Mouse (Mus musculus): ENCODE data around the gene Card11. TPM values are rescaled to one million over a fixed set of nuclear protein-coding genes. Genes with fewer than 3 reads are reported as not detected.

Gene Card11
- polyA plus RNA-seq, 1 experiment from 2014 or later: 0.30 TPM

- Histone ChIP-seq H3K9ac (peak overlapping the region; percentile 86), H3K4me3 (replicated peaks) (peak overlapping the region; percentile 76), H3K27ac (peak overlapping the region; percentile 81), H3K4me1 (peaks cover 37% of the 10 kb centered on the region), H3K4me2 (peak overlapping the region; percentile 93), H3K27me3 (no peaks in the 10 kb centered on the region), H3K9me3 (replicated peaks) (no peaks in the 10 kb centered on the region), H3K36me3 (no peaks in the 10 kb centered on the region)
- ATAC-seq (replicated peaks; ENCODE audit: low FRiP score): no peak; the same call in 1 of the 2 replicates
- under 1% methylated on average over 43 of the region's 58 CpGs for WGBS
Observed at GRCm38 (mm10) chr5:140829911-140830294, 170.5 kb downstream of the Card11 start.

DNA sequence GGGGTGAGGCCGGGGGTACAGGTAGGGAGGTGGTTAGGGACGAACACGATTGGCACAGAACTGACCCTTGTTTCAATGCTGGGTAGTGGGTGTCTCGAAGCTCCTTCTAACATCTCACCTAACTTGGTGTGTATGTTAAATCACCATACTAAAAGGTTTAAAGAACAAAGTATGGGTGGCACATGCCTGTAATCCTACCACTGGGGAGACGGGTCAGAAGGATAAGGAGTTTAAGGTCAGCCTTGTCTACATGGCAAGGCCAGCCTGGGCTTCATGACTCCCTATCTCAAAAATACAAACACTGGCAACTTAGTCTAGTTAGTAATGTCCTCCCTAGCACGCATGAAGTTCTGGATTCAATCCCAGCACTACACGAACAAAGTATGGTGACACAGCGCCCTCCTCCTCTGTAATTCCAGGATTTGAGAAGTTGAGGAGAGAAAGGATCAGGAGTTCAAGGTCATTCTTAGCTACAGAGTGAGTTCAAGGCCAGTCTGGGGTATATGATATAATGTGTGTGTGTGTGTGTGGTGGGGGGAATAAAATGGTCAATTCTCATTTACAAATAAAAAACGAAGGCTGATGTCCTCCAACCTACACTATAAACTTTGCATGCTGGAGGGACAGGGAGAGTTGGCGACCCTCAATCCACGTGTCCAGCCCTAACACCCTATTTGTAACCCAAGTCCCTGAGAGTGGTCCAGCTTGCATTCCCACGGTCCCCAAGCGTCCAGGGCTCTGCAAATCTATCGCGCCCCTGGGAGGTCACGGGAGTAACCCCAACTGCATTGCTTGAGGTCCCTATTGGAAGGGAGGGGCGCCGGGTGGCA, 171.1 kb downstream of the Card11 start:
- 33% methylated on average over 18 of the region's 18 CpGs for WGBS
- H3K4me2 ChIP-seq: peak overlapping the region; percentile 93
- H3K36me3 ChIP-seq: no peaks in the 10 kb centered on the region; the same call in 1 of the 2 replicates
- no peaks in the 10 kb centered on the region for H3K27me3 ChIP-seq
- peak overlapping the region; percentile 76 for H3K4me3 ChIP-seq (replicated peaks)
- H3K9ac ChIP-seq: peak overlapping the region; percentile 86
- ATAC-seq (replicated peaks; ENCODE audit: low FRiP score): 0 out of 2 replicates have a peak, but pooled peaks have one; percentile 5
- H3K27ac ChIP-seq: peak overlapping the region; percentile 81
- H3K9me3 ChIP-seq (replicated peaks): no peaks in the 10 kb centered on the region
- H3K4me1 ChIP-seq: peaks cover 37% of the 10 kb centered on the region

- H3K4me1 ChIP-seq: peaks cover 37% of the 10 kb centered on the region
- no peaks in the 10 kb centered on the region for H3K27me3 ChIP-seq
- no peaks in the 10 kb centered on the region; the same call in 1 of the 2 replicates for H3K36me3 ChIP-seq
- H3K9me3 ChIP-seq (replicated peaks): no peaks in the 10 kb centered on the region
- WGBS: 66% methylated on average over 2 of the region's 2 CpGs
- H3K9ac ChIP-seq: no peak overlapping the region
- peak overlapping the region; percentile 76 for H3K4me3 ChIP-seq (replicated peaks)
- peak overlapping the region; percentile 41 for H3K27ac ChIP-seq
- peak overlapping the region; percentile 93 for H3K4me2 ChIP-seq
- ATAC-seq (replicated peaks; ENCODE audit: low FRiP score): no peak
Observed at GRCm38 (mm10) chr5:140828363-140828762, 172.0 kb downstream of the Card11 start.

DNA sequence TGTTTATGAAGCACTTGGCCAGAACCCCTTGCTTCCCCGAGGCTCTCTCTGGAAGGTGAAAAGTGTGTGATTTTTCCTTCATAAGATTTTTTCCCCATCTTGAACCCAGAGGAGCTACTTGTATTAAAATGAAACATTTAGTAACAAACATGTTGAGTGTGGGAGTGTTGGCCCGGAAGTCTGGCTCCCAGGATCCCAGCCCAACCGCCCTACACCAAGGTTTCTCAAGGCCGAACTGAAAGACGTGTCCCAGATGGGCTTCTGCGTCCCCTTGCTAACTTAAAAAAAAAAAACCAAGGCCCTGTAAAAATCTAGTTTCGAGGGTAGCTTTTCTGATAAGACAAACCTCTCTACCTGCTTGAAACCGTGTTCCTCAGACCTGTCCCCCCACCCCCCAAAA, 172.5 kb downstream of the Card11 start:
- Histone ChIP-seq H3K27me3 (no peaks in the 10 kb centered on the region), H3K4me1 (peaks cover 37% of the 10 kb centered on the region), H3K36me3 (no peaks in the 10 kb centered on the region; the same call in 1 of the 2 replicates), H3K9me3 (replicated peaks) (no peaks in the 10 kb centered on the region), H3K27ac (peak overlapping the region; percentile 41), H3K9ac (no peak overlapping the region), H3K4me2 (peak overlapping the region; percentile 93), H3K4me3 (replicated peaks) (peak overlapping the region; percentile 76; the same call in 1 of the 2 replicates)
- 41% methylated on average over 8 of the region's 8 CpGs for WGBS
- ATAC-seq (replicated peaks; ENCODE audit: low FRiP score): no peak

- WGBS: 50% methylated on average over 2 of the region's 2 CpGs
- H3K4me2 ChIP-seq: peak overlapping the region; percentile 93
- H3K36me3 ChIP-seq: no peaks in the 10 kb centered on the region; the same call in 1 of the 2 replicates
- no peak for ATAC-seq (replicated peaks; ENCODE audit: low FRiP score)
- H3K9ac ChIP-seq: no peak overlapping the region
- H3K4me3 ChIP-seq (replicated peaks): peak overlapping the region; percentile 76; the same call in 1 of the 2 replicates
- H3K27ac ChIP-seq: peak overlapping the region; percentile 41
- H3K27me3 ChIP-seq: no peaks in the 10 kb centered on the region
- no peaks in the 10 kb centered on the region for H3K9me3 ChIP-seq (replicated peaks)
- peaks cover 37% of the 10 kb centered on the region for H3K4me1 ChIP-seq
Observed at GRCm38 (mm10) chr5:140827413-140827812, 173.0 kb downstream of the Card11 start.

DNA sequence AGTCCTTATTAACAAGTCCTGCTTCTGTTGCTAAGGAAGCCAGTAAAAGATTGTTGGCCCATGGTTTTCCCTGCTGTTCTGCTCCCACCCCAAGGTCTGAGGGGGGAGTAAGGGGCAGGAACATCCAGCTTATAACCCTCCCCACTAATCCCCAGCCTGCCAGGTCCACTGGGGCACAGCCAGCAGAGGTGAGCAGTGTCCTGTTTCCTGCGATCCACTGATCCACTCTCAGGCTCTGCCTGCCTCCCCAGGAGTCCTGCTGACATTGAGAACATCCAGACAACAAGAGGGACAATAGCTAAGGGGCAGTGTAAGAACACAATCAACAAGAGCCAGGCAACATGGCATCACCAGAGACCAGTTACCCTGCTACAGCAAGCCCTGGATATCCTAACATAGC, 173.6 kb downstream of the Card11 start:
- H3K27ac ChIP-seq: no peak overlapping the region
- peaks cover 41% of the 10 kb centered on the region for H3K4me1 ChIP-seq
- H3K36me3 ChIP-seq: no peaks in the 10 kb centered on the region; the same call in 1 of the 2 replicates
- no peak overlapping the region for H3K4me3 ChIP-seq (replicated peaks)
- no peak overlapping the region for H3K9ac ChIP-seq
- no peaks in the 10 kb centered on the region for H3K9me3 ChIP-seq (replicated peaks)
- ATAC-seq (replicated peaks; ENCODE audit: low FRiP score): no peak
- 0 out of 2 replicates have a peak overlapping the region, but pooled peaks have one; percentile 93 for H3K4me2 ChIP-seq
- no peaks in the 10 kb centered on the region for H3K27me3 ChIP-seq
- 52% methylated on average over 1 of the region's 1 CpGs for WGBS

GRCm38 (mm10) chr5:140826118-140826517, 174.3 kb downstream of the Card11 start:
- 98% methylated on average over 1 of the region's 1 CpGs for WGBS

DNA sequence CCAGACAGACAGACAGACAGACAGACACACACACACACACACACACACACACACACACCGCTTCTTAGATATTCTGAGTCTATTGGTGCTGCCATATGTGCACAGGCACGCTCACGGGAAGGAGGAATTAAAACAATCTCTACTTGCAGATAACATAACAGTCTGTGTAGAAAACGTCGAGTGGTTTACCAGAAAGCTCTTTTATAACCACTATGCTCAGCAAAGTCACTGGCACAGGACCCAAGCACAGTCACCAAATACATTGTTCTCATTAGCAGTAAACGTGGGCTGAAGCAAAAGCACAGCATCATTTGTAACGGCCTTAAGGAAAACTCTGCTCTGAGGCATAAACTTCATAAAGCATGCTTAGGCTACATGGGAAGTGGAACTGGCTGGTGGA, 176.3 kb downstream of the Card11 start:
- Histone ChIP-seq H3K27me3 (no peaks in the 10 kb centered on the region), H3K4me1 (peaks cover 52% of the 10 kb centered on the region), H3K9ac (no peak overlapping the region), H3K4me2 (no peak overlapping the region), H3K36me3 (no peaks in the 10 kb centered on the region; the same call in 1 of the 2 replicates), H3K9me3 (replicated peaks) (no peaks in the 10 kb centered on the region), H3K4me3 (replicated peaks) (no peak overlapping the region), H3K27ac (no peak overlapping the region)
- no peak for ATAC-seq (replicated peaks; ENCODE audit: low FRiP score)
- 86% methylated on average over 7 of the region's 7 CpGs for WGBS

More at GRCm38 (mm10) chr5:140826118-140826517, 174.3 kb downstream of the Card11 start:
- no peaks in the 10 kb centered on the region; the same call in 1 of the 2 replicates for H3K36me3 ChIP-seq
- no peaks in the 10 kb centered on the region for H3K9me3 ChIP-seq (replicated peaks)
- H3K9ac ChIP-seq: no peak overlapping the region
- no peaks in the 10 kb centered on the region for H3K27me3 ChIP-seq
- no peak for ATAC-seq (replicated peaks; ENCODE audit: low FRiP score)
- H3K4me2 ChIP-seq: no peak overlapping the region
- H3K4me1 ChIP-seq: peaks cover 45% of the 10 kb centered on the region
- H3K27ac ChIP-seq: no peak overlapping the region
- H3K4me3 ChIP-seq (replicated peaks): no peak overlapping the region

DNA sequence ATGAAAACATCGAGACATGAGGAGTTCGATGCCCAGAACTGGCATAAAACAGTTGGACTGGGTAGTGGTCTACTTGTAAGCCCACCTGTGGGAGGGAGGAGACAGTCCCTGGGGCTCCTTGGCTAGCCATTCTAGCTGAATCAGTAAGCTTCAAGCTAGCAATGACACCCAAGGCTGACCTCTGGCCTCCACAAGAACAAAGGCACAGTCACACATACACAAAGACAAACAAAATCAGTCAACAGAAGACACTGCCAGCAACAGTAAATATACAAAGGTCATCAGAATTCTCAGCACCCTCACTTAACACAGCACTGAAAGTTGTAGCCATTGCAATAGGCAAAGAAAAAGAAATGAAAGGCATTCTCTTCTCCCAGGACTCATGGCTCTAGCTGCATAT, 177.0 kb downstream of the Card11 start:
- Histone ChIP-seq H3K4me2 (no peak overlapping the region), H3K4me1 (peaks cover 52% of the 10 kb centered on the region), H3K27ac (no peak overlapping the region), H3K27me3 (no peaks in the 10 kb centered on the region), H3K36me3 (no peaks in the 10 kb centered on the region; the same call in 1 of the 2 replicates), H3K9ac (no peak overlapping the region), H3K4me3 (replicated peaks) (no peak overlapping the region), H3K9me3 (replicated peaks) (no peaks in the 10 kb centered on the region)
- no peak for ATAC-seq (replicated peaks; ENCODE audit: low FRiP score)
- 91% methylated on average over 2 of the region's 2 CpGs for WGBS

Small RNA genes within 50 kb of the gene (microRNA-seq; reads per million reads assigned to microRNA genes)
- gene Gm44385: not detected

Other genes starting within 250 kb of the Card11 start
- gene Gna12, start 170.2 kb downstream of the Card11 start, polyA plus RNA-seq (2015; fragmentation: Nextera tagmentation; extraction: Ambion mirVana): 15.9 and 16.1 TPM in 2 replicates
- 2.6 and 3.3 TPM in 2 replicates for gene Sdk1, start 240.9 kb upstream of the Card11 start, polyA plus RNA-seq (2015; fragmentation: Nextera tagmentation; extraction: Ambion mirVana)